Comparison of ENCODE assay signal across 9 mouse cellular contexts in the genomic region with DNA sequence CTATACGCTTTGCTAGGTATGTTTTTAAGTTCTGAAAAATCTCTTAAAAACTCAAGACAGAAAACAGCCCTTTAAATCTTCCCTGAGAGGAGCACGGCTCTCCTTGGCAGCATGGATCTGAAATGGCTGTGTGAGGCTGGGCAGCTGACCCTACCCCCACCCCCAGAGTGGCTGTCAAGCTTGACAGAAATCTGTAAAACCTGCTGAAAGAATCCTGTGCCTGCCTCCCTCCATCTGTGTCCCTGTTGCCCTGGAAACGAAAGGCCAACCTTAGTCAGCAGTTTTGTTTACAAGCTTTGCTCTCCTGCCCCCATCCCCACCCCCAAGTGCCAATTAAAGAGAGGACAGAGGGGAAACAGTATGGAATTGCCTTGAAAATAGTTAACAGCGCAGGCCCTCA. TPM values are rescaled to one million over a fixed set of nuclear protein-coding genes. Genes with fewer than 3 reads are reported as not detected.
DNase-seq lines count a peak whose midpoint lies in the region; ATAC-seq and TF ChIP-seq lines count a peak whose summit lies in the region.
"Had no signal": no experiment of that assay in that cellular context is flagged by ENCODE, and none has a peak within 500 bp of the region (broad histone marks: within the 10 kb centered on the region; RNA-seq: fewer than 3 reads in every experiment).

No protein-coding gene starts in this region.

- ATAC-seq in hindbrain, embryonic 13.5 days (ENCODE audit: low FRiP score), result peak; percentile 76
- ATAC-seq in monocyte, adult 5-6 weeks (replicated peaks; ENCODE audit: insufficient number of reproducible peaks, low FRiP score, low TSS enrichment, poor library complexity, severe bottlenecking), result no peak

- no peaks in the 10 kb centered on the region for H3K36me3 ChIP-seq in hindbrain, embryonic 13.5 days

- no peaks in the 10 kb centered on the region for H3K27me3 ChIP-seq in hindbrain, embryonic 13.5 days
- H3K27me3 ChIP-seq: heart, embryonic 15.5 days had no signal

- peaks cover 16% of the 10 kb centered on the region for H3K4me1 ChIP-seq in brown adipose tissue, adult 24 weeks (ENCODE audit: control insufficient read depth, insufficient read depth, insufficient read length, low read length)
- peaks cover 25% of the 10 kb centered on the region for H3K4me1 ChIP-seq in hindbrain, embryonic 13.5 days (replicated peaks)

- H3K4me3 ChIP-seq in gastrocnemius, adult 2 months, result no peak overlapping the region
- no peak overlapping the region for H3K4me3 ChIP-seq in brown adipose tissue, adult 24 weeks (ENCODE audit: insufficient read depth, low read depth, low read length)
- no peak overlapping the region for H3K4me3 ChIP-seq in hindbrain, embryonic 13.5 days
- H3K4me3 ChIP-seq: heart, embryonic 15.5 days had no signal

- H3K9ac ChIP-seq in hindbrain, embryonic 13.5 days, result 0 out of 2 replicates have a peak overlapping the region, but pooled peaks have one; percentile 13
- H3K9ac ChIP-seq: heart, embryonic 15.5 days had no signal

- intact Hi-C loops in gastrocnemius, adult 2 months (cut with DNase I), result loop anchor here (5.0 kb wide), 1 partner anchor 40 kb away; no protein-coding TSS in a partner anchor
- intact Hi-C loops in heart, postnatal 10 days (cut with DNase I), result loop anchor here (5.0 to 10.0 kb wide), 2 partner anchors 40 to 342 kb away; no protein-coding TSS in a partner anchor

- H3K9me3 ChIP-seq in hindbrain, embryonic 13.5 days, result no peaks in the 10 kb centered on the region
- H3K9me3 ChIP-seq: heart, embryonic 15.5 days had no signal

- H3K4me2 ChIP-seq in hindbrain, embryonic 13.5 days, result no peak overlapping the region
- H3K4me2 ChIP-seq: heart, embryonic 15.5 days had no signal

- no peak for TF ChIP-seq CTCF in gastrocnemius, adult 2 months (IDR thresholded peaks at IDR 0.05)

- 28% methylated on average over 4 of the region's 4 CpGs for WGBS in hindbrain, embryonic 13.5 days

- no peak for DNase-seq in gastrocnemius, adult 2 months
- no peak for DNase-seq in gastrocnemius, postnatal 25 days
- peak; percentile 79 for DNase-seq in mesoderm, embryonic 11.5 days (ENCODE audit: low read depth, low spot score)
- DNase-seq in frontal cortex, postnatal 14 days (ENCODE audit: low spot score in 2 of 2), result no peak
- no peak for DNase-seq in heart, postnatal 10 days

- peak overlapping the region; percentile 81; the same call in 1 of the 2 replicates for H3K27ac ChIP-seq in gastrocnemius, adult 2 months
- H3K27ac ChIP-seq in brown adipose tissue, adult 24 weeks (replicated peaks; ENCODE audit: low read depth, low read length), result peak overlapping the region; percentile 49
- H3K27ac ChIP-seq in hindbrain, embryonic 13.5 days, result no peak overlapping the region

RNA-seq across cellular contexts. Expression of a gene that starts 47.3 kb away (rescaled TPM):
- not detected for total RNA-seq in gastrocnemius, adult 2 months (2021)
- total RNA-seq in gastrocnemius, postnatal 25 days (2021), result not detected
- not detected in 2 replicates for polyA plus RNA-seq in brown adipose tissue, adult 24 weeks (2012; ENCODE audit: insufficient read depth, insufficient read length, missing spikeins)
- 0.17 and 0.32 TPM in 2 replicates for polyA plus RNA-seq in hindbrain, embryonic 13.5 days (2015; fragmentation: Nextera tagmentation; extraction: Ambion mirVana)
- total RNA-seq in monocyte, adult 5-6 weeks (2017), result not detected in 3 replicates
- total RNA-seq in heart, postnatal 10 days (2021), result not detected
